Mouse (Mus musculus): ENCODE measurements around the gene Cenpv.

- no peak for TF ChIP-seq POLR2A (IDR thresholded peaks at IDR 0.05; ENCODE audit: low read depth, low read length)
- no peak for TF ChIP-seq CTCF (IDR thresholded peaks at IDR 0.05; ENCODE audit: extremely low read depth, insufficient read depth, insufficient read length, insufficient replicate concordance)
Observed at GRCm38 (mm10) chr11:62583031-62583430, 44.0 kb upstream of the Cenpv start.
